Mouse (Mus musculus): Measurements from ENCODE around the gene Bcas3. TPM values are rescaled to one million over a fixed set of nuclear protein-coding genes. Genes with fewer than 3 reads are reported as not detected.

Gene Bcas3
- polyA plus RNA-seq, 1 experiment from 2014 or later = 26.9 TPM

- H3K4me3 ChIP-seq (ENCODE audit: inconsistent target) = no peak overlapping the region
- 83% methylated on average over 2 of the region's 2 CpGs for WGBS (ENCODE audit: missing documents)
- no peak overlapping the region for H3K27ac ChIP-seq
- no peaks in the 10 kb centered on the region for H3K79me2 ChIP-seq (ENCODE audit: inconsistent target)
- no peaks in the 10 kb centered on the region for H3K36me3 ChIP-seq (ENCODE audit: inconsistent target)
Measured at GRCm38 (mm10) chr11:85565068-85565467, 212.1 kb downstream of the Bcas3 start.

- Histone ChIP-seq H3K4me3 (ENCODE audit: inconsistent target) (no peak overlapping the region), H3K27ac (no peak overlapping the region), H3K79me2 (ENCODE audit: inconsistent target) (no peaks in the 10 kb centered on the region), H3K36me3 (ENCODE audit: inconsistent target) (no peaks in the 10 kb centered on the region)
- WGBS (ENCODE audit: missing documents) = 79% methylated on average over 3 of the region's 3 CpGs
Measured at GRCm38 (mm10) chr11:85571040-85571439, 218.1 kb downstream of the Bcas3 start.

GRCm38 (mm10) chr11:85571936-85572335 lies 219.0 kb downstream of the Bcas3 start:
- Histone ChIP-seq H3K27ac (no peak overlapping the region), H3K4me3 (ENCODE audit: inconsistent target) (no peak overlapping the region), H3K79me2 (ENCODE audit: inconsistent target) (no peaks in the 10 kb centered on the region), H3K36me3 (ENCODE audit: inconsistent target) (no peaks in the 10 kb centered on the region)
- 94% methylated on average over 5 of the region's 5 CpGs for WGBS (ENCODE audit: missing documents)

GRCm38 (mm10) chr11:85572590-85572989 lies 219.6 kb downstream of the Bcas3 start:
- 100% methylated on average over 3 of the region's 3 CpGs for WGBS (ENCODE audit: missing documents)
- H3K36me3 ChIP-seq (ENCODE audit: inconsistent target) = no peaks in the 10 kb centered on the region
- H3K4me3 ChIP-seq (ENCODE audit: inconsistent target) = no peak overlapping the region
- no peak overlapping the region for H3K27ac ChIP-seq
- no peaks in the 10 kb centered on the region for H3K79me2 ChIP-seq (ENCODE audit: inconsistent target)

- no peak overlapping the region for H3K27ac ChIP-seq
- 28% methylated on average over 3 of the region's 4 CpGs for WGBS (ENCODE audit: missing documents)
- H3K36me3 ChIP-seq (ENCODE audit: inconsistent target) = no peaks in the 10 kb centered on the region
- no peak overlapping the region for H3K4me3 ChIP-seq (ENCODE audit: inconsistent target)
- no peaks in the 10 kb centered on the region for H3K79me2 ChIP-seq (ENCODE audit: inconsistent target)
Measured at GRCm38 (mm10) chr11:85574496-85574895, 221.5 kb downstream of the Bcas3 start.

- WGBS (ENCODE audit: missing documents) = 95% methylated on average over 15 of the region's 15 CpGs
- Histone ChIP-seq H3K36me3 (ENCODE audit: inconsistent target) (no peaks in the 10 kb centered on the region), H3K27ac (no peak overlapping the region), H3K4me3 (ENCODE audit: inconsistent target) (no peak overlapping the region), H3K79me2 (ENCODE audit: inconsistent target) (no peaks in the 10 kb centered on the region)
Measured at GRCm38 (mm10) chr11:85577816-85578645, 225.1 kb downstream of the Bcas3 start.

- Histone ChIP-seq H3K27ac (no peak overlapping the region), H3K4me3 (ENCODE audit: inconsistent target) (no peak overlapping the region), H3K36me3 (ENCODE audit: inconsistent target) (no peaks in the 10 kb centered on the region), H3K79me2 (ENCODE audit: inconsistent target) (no peaks in the 10 kb centered on the region)
- WGBS (ENCODE audit: missing documents) = 93% methylated on average over 8 of the region's 8 CpGs
Measured at GRCm38 (mm10) chr11:85584086-85584485, 231.1 kb downstream of the Bcas3 start.

- WGBS (ENCODE audit: missing documents) = 94% methylated on average over 3 of the region's 3 CpGs
- H3K79me2 ChIP-seq (ENCODE audit: inconsistent target) = no peaks in the 10 kb centered on the region
- H3K4me3 ChIP-seq (ENCODE audit: inconsistent target) = no peak overlapping the region
- no peaks in the 10 kb centered on the region for H3K36me3 ChIP-seq (ENCODE audit: inconsistent target)
- H3K27ac ChIP-seq = no peak overlapping the region
Measured at GRCm38 (mm10) chr11:85593636-85594035, 240.7 kb downstream of the Bcas3 start.

GRCm38 (mm10) chr11:85599251-85599650 lies 246.3 kb downstream of the Bcas3 start:
- no peak overlapping the region for H3K27ac ChIP-seq
- H3K36me3 ChIP-seq (ENCODE audit: inconsistent target) = no peaks in the 10 kb centered on the region
- no peak overlapping the region for H3K4me3 ChIP-seq (ENCODE audit: inconsistent target)
- H3K79me2 ChIP-seq (ENCODE audit: inconsistent target) = no peaks in the 10 kb centered on the region

GRCm38 (mm10) chr11:85603546-85604322 lies 250.8 kb downstream of the Bcas3 start:
- 100% methylated on average over 3 of the region's 3 CpGs for WGBS (ENCODE audit: missing documents)
- Histone ChIP-seq H3K27ac (no peak overlapping the region), H3K79me2 (ENCODE audit: inconsistent target) (no peaks in the 10 kb centered on the region), H3K36me3 (ENCODE audit: inconsistent target) (no peaks in the 10 kb centered on the region), H3K4me3 (ENCODE audit: inconsistent target) (no peak overlapping the region)

- H3K27ac ChIP-seq = no peak overlapping the region
- H3K4me3 ChIP-seq (ENCODE audit: inconsistent target) = no peak overlapping the region
- whole genome bisulfite sequencing (ENCODE audit: missing documents) = 90% methylated on average over 5 of the region's 5 CpGs
- H3K36me3 ChIP-seq (ENCODE audit: inconsistent target) = no peaks in the 10 kb centered on the region
- no peaks in the 10 kb centered on the region for H3K79me2 ChIP-seq (ENCODE audit: inconsistent target)
Measured at GRCm38 (mm10) chr11:85609303-85609940, 256.5 kb downstream of the Bcas3 start.

GRCm38 (mm10) chr11:85613035-85613434 lies 260.1 kb downstream of the Bcas3 start:
- WGBS (ENCODE audit: missing documents) = 93% methylated on average over 5 of the region's 5 CpGs
- Histone ChIP-seq H3K79me2 (ENCODE audit: inconsistent target) (no peaks in the 10 kb centered on the region), H3K27ac (no peak overlapping the region), H3K4me3 (ENCODE audit: inconsistent target) (no peak overlapping the region), H3K36me3 (ENCODE audit: inconsistent target) (no peaks in the 10 kb centered on the region)

- 97% methylated on average over 3 of the region's 3 CpGs for WGBS (ENCODE audit: missing documents)
- H3K79me2 ChIP-seq (ENCODE audit: inconsistent target) = no peaks in the 10 kb centered on the region
- no peak overlapping the region for H3K4me3 ChIP-seq (ENCODE audit: inconsistent target)
- no peaks in the 10 kb centered on the region for H3K36me3 ChIP-seq (ENCODE audit: inconsistent target)
- H3K27ac ChIP-seq = no peak overlapping the region
Measured at GRCm38 (mm10) chr11:85613586-85613985, 260.6 kb downstream of the Bcas3 start.

GRCm38 (mm10) chr11:85614431-85614830 lies 261.5 kb downstream of the Bcas3 start:
- Histone ChIP-seq H3K36me3 (ENCODE audit: inconsistent target) (no peaks in the 10 kb centered on the region), H3K27ac (no peak overlapping the region)
- 91% methylated on average over 5 of the region's 7 CpGs for WGBS (ENCODE audit: missing documents)

GRCm38 (mm10) chr11:85615421-85615820 lies 262.5 kb downstream of the Bcas3 start:
- Histone ChIP-seq H3K79me2 (ENCODE audit: inconsistent target) (no peaks in the 10 kb centered on the region), H3K4me3 (ENCODE audit: inconsistent target) (no peak overlapping the region), H3K27ac (no peak overlapping the region), H3K36me3 (ENCODE audit: inconsistent target) (no peaks in the 10 kb centered on the region)
- 17% methylated on average over 7 of the region's 7 CpGs for WGBS (ENCODE audit: missing documents)

More at GRCm38 (mm10) chr11:85614431-85614830, 261.5 kb downstream of the Bcas3 start:
- H3K4me3 ChIP-seq (ENCODE audit: inconsistent target) = no peak overlapping the region
- H3K79me2 ChIP-seq (ENCODE audit: inconsistent target) = no peaks in the 10 kb centered on the region

Measured in macrophage (primary cell).